Mouse (Mus musculus): ENCODE measurements around the gene Plscr2.

Gene Plscr2

DNA sequence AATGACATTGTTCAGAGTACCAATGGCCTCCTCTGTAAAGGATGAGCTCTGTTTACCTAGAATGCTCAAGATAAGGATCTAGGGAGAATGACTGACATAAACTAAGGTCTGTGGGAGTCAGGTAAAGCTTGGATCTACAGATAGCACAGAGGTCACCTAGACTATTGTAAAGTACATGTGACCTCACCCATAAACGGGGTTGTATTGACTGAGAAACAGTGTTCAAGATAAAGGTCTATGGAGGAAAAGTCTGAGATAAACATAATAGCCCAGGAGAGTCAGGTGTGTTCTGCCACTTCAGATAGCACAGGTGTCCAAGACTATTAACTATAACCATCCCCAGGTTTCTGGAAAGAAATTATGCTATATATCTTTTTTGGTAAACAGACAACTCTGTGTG, 63.6 kb downstream of the Plscr2 start:
- no peak for DNase-seq (ENCODE audit: low read depth, low spot score)
